25 mouse cellular contexts compared by ENCODE assay signal in the genomic region with DNA sequence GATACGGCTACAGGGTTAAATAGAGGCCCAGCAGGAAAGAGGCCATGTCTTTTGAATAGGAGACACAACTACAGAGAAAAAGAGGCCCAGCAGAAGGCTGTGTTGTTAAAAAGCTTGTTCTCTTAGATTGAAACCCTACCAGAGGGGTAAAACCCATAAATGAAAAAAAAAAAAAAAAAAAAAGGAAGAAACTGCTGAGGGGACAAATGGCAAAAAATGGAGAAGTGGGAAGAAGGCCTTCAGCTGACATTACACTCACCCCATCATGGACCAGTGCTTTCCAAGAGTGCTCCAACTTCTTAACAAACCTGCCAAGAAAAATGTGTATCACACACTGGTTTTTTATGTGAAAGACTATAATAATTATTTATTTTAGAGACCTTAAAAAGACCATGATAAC. TPM values are rescaled to one million over a fixed set of nuclear protein-coding genes. Genes with fewer than 3 reads are reported as not detected.
DNase-seq lines count a peak whose midpoint lies in the region; ATAC-seq and TF ChIP-seq lines count a peak whose summit lies in the region.
"Had no signal": no experiment of that assay in that cellular context is flagged by ENCODE, and none has a peak within 500 bp of the region (broad histone marks: within the 10 kb centered on the region; RNA-seq: fewer than 3 reads in every experiment).

No protein-coding gene starts in this region.

- H3K27me3 ChIP-seq in midbrain, embryonic 11.5 days (ENCODE audit: control insufficient read depth, insufficient read depth, low read length): no peaks in the 10 kb centered on the region
- no peaks in the 10 kb centered on the region for H3K27me3 ChIP-seq in midbrain, embryonic 10.5 days (ENCODE audit: low read depth, poor library complexity, severe bottlenecking)
- H3K27me3 ChIP-seq in heart, embryonic 11.5 days (ENCODE audit: control insufficient read depth, insufficient read depth, low read length): no peaks in the 10 kb centered on the region
- no peaks in the 10 kb centered on the region for H3K27me3 ChIP-seq in hindbrain, embryonic 11.5 days (ENCODE audit: control insufficient read depth, insufficient read depth, low read length)
- H3K27me3 ChIP-seq: embryonic facial prominence, embryonic 12.5 days; forebrain, embryonic 12.5 days; Patski had no signal

- 93% methylated on average over 1 of the region's 1 CpGs for WGBS in midbrain, embryonic 11.5 days
- WGBS in midbrain, embryonic 10.5 days: 87% methylated on average over 1 of the region's 1 CpGs
- 82% methylated on average over 1 of the region's 1 CpGs for WGBS in heart, embryonic 11.5 days (ENCODE audit: insufficient replicate concordance)
- 94% methylated on average over 1 of the region's 1 CpGs for WGBS in hindbrain, embryonic 11.5 days

- no peak overlapping the region for H3K4me3 ChIP-seq in midbrain, embryonic 11.5 days (ENCODE audit: low read depth, low read length)
- no peak overlapping the region for H3K4me3 ChIP-seq in midbrain, embryonic 10.5 days
- H3K4me3 ChIP-seq in bone marrow macrophage, adult 2 months (ENCODE audit: insufficient read depth, low read length): no peak overlapping the region
- H3K4me3 ChIP-seq in heart, embryonic 11.5 days (ENCODE audit: low read depth, low read length): no peak overlapping the region
- H3K4me3 ChIP-seq in hindbrain, embryonic 11.5 days (ENCODE audit: low read depth, low read length): no peak overlapping the region
- H3K4me3 ChIP-seq: embryonic facial prominence, embryonic 10.5 days; embryonic facial prominence, embryonic 12.5 days; erythroblast, embryonic 14.5 days; forebrain, embryonic 10.5 days; forebrain, embryonic 12.5 days had no signal

- no peak overlapping the region for H3K27ac ChIP-seq in midbrain, embryonic 11.5 days (ENCODE audit: low read depth, low read length)
- H3K27ac ChIP-seq in midbrain, embryonic 10.5 days (replicated peaks): no peak overlapping the region
- peak overlapping the region; percentile 98 for H3K27ac ChIP-seq in bone marrow macrophage, adult 2 months (ENCODE audit: insufficient read depth, low read depth, low read length)
- H3K27ac ChIP-seq in heart, embryonic 11.5 days (ENCODE audit: low read depth, low read length): no peak overlapping the region
- H3K27ac ChIP-seq in hindbrain, embryonic 11.5 days (ENCODE audit: low read depth, low read length): no peak overlapping the region
- H3K27ac ChIP-seq: embryonic facial prominence, embryonic 10.5 days; embryonic facial prominence, embryonic 12.5 days; forebrain, embryonic 10.5 days; forebrain, embryonic 12.5 days had no signal

- TF ChIP-seq POLR2A in bone marrow macrophage, adult 2 months (IDR thresholded peaks at IDR 0.05; ENCODE audit: borderline replicate concordance, low read depth, low read length): no peak

- no peak overlapping the region for H3K9ac ChIP-seq in midbrain, embryonic 11.5 days (ENCODE audit: low read length)
- no peak overlapping the region for H3K9ac ChIP-seq in heart, embryonic 11.5 days (ENCODE audit: low read depth, low read length)
- no peak overlapping the region for H3K9ac ChIP-seq in hindbrain, embryonic 11.5 days (ENCODE audit: low read depth, low read length)
- H3K9ac ChIP-seq: embryonic facial prominence, embryonic 12.5 days; forebrain, embryonic 12.5 days had no signal

- no peaks in the 10 kb centered on the region for H3K4me1 ChIP-seq in midbrain, embryonic 11.5 days (ENCODE audit: control insufficient read depth, insufficient read depth, low read length)
- no peaks in the 10 kb centered on the region for H3K4me1 ChIP-seq in midbrain, embryonic 10.5 days
- H3K4me1 ChIP-seq in bone marrow macrophage, adult 2 months (ENCODE audit: control insufficient read depth, insufficient read depth, low read length): peaks cover 36% of the 10 kb centered on the region
- H3K4me1 ChIP-seq in heart, embryonic 11.5 days (ENCODE audit: control insufficient read depth, insufficient read depth, low read length): peaks cover 5% of the 10 kb centered on the region; the same call in 1 of the 2 replicates
- no peaks in the 10 kb centered on the region for H3K4me1 ChIP-seq in hindbrain, embryonic 11.5 days (replicated peaks; ENCODE audit: control insufficient read depth, insufficient read depth, low read length)
- H3K4me1 ChIP-seq: embryonic facial prominence, embryonic 10.5 days; embryonic facial prominence, embryonic 12.5 days; forebrain, embryonic 10.5 days; forebrain, embryonic 12.5 days had no signal

- no peak overlapping the region for H3K4me2 ChIP-seq in midbrain, embryonic 11.5 days
- H3K4me2 ChIP-seq in heart, embryonic 11.5 days: no peak overlapping the region
- H3K4me2 ChIP-seq in hindbrain, embryonic 11.5 days (replicated peaks; ENCODE audit: low read depth, low read length): no peak overlapping the region
- H3K4me2 ChIP-seq: embryonic facial prominence, embryonic 12.5 days; forebrain, embryonic 12.5 days had no signal

- DNase-seq in midbrain, embryonic 11.5 days (ENCODE audit: low spot score, missing footprints): peak; percentile 2
- no peak for DNase-seq in midbrain, embryonic 10.5 days (ENCODE audit: low spot score)
- DNase-seq in hindbrain, embryonic 11.5 days (ENCODE audit: low spot score): no peak
- no peak for DNase-seq in thymus, postnatal 25 days
- DNase-seq: adrenal gland, adult 8-10 months; B cell, adult 2 months; cerebellum, adult 11-12 months; cerebellum, adult 2 months; cerebellum, adult 9-10 months; cerebellum, postnatal 10 days; cerebellum, postnatal 25 days had no signal

- no peaks in the 10 kb centered on the region for H3K9me3 ChIP-seq in midbrain, embryonic 11.5 days (ENCODE audit: control insufficient read depth, low read length)
- H3K9me3 ChIP-seq in midbrain, embryonic 10.5 days (replicated peaks): no peaks in the 10 kb centered on the region
- H3K9me3 ChIP-seq in heart, embryonic 11.5 days (replicated peaks; ENCODE audit: control insufficient read depth, low read length): no peaks in the 10 kb centered on the region
- H3K9me3 ChIP-seq in hindbrain, embryonic 11.5 days (ENCODE audit: control insufficient read depth, low read length): no peaks in the 10 kb centered on the region
- H3K9me3 ChIP-seq: embryonic facial prominence, embryonic 10.5 days; embryonic facial prominence, embryonic 12.5 days; forebrain, embryonic 10.5 days; forebrain, embryonic 12.5 days had no signal

- ATAC-seq in midbrain, embryonic 11.5 days (ENCODE audit: low FRiP score): no peak
- peak; percentile 40; the same call in 1 of the 2 replicates for ATAC-seq in granulocyte monocyte progenitor cell, adult 5-6 weeks (replicated peaks; ENCODE audit: poor library complexity, severe bottlenecking)
- ATAC-seq in heart, embryonic 11.5 days (replicated peaks; ENCODE audit: insufficient number of reproducible peaks, low FRiP score, low TSS enrichment): no peak
- ATAC-seq in hindbrain, embryonic 11.5 days (ENCODE audit: low FRiP score): no peak
- ATAC-seq: activated CD4-positive, CD25-positive, alpha-beta regulatory T cell, adult 4 months; CD4-positive, CD25-positive, alpha-beta regulatory T cell, adult 4 months; forebrain, embryonic 14.5 days; forebrain, embryonic 16.5 days; Patski had no signal

- TF ChIP-seq CTCF in bone marrow macrophage, adult 2 months (IDR thresholded peaks at IDR 0.05; ENCODE audit: low read depth, low read length): no peak

- H3K36me3 ChIP-seq in midbrain, embryonic 11.5 days (ENCODE audit: control insufficient read depth, insufficient read depth, low read length): peaks cover 42% of the 10 kb centered on the region
- peaks cover 99% of the 10 kb centered on the region for H3K36me3 ChIP-seq in midbrain, embryonic 10.5 days
- peaks cover 54% of the 10 kb centered on the region for H3K36me3 ChIP-seq in heart, embryonic 11.5 days (ENCODE audit: control insufficient read depth, insufficient read depth, low read length)
- peaks cover 26% of the 10 kb centered on the region for H3K36me3 ChIP-seq in hindbrain, embryonic 11.5 days (ENCODE audit: control insufficient read depth, insufficient read depth, low read length)

RNA-seq across cellular contexts. Expression of a gene that starts 23.1 kb away (rescaled TPM):
- polyA plus RNA-seq in midbrain, embryonic 11.5 days (2014; fragmentation: Nextera tagmentation; extraction: Ambion mirVana): 300 and 316 TPM in 2 replicates
- 341 and 345 TPM in 2 replicates for polyA plus RNA-seq in midbrain, embryonic 10.5 days (2016; fragmentation: Nextera tagmentation; extraction: Ambion mirVana)
- polyA plus RNA-seq in bone marrow macrophage, adult 2 months (2012; ENCODE audit: insufficient read depth, insufficient read length, missing spikeins): 136 and 148 TPM in 2 replicates
- total RNA-seq in granulocyte monocyte progenitor cell, adult 5-6 weeks (2014; fragmentation: Nextera tagmentation): 112 and 128 TPM in 2 replicates
- 196 and 226 TPM in 2 replicates for total RNA-seq in granulocyte monocyte progenitor cell, adult 5-6 weeks (2017)
- 231 and 247 TPM in 2 replicates for polyA plus RNA-seq in heart, embryonic 11.5 days (2014; fragmentation: Nextera tagmentation; extraction: Ambion mirVana)
- 328 and 329 TPM in 2 replicates for polyA plus RNA-seq in hindbrain, embryonic 11.5 days (2014; fragmentation: Nextera tagmentation; extraction: Ambion mirVana)

RNA-seq across cellular contexts. Expression of a gene that starts 41.2 kb away (rescaled TPM):
- polyA plus RNA-seq in midbrain, embryonic 11.5 days (2014; fragmentation: Nextera tagmentation; extraction: Ambion mirVana): 13.2 and 15.1 TPM in 2 replicates
- 18.0 and 18.7 TPM in 2 replicates for polyA plus RNA-seq in midbrain, embryonic 10.5 days (2016; fragmentation: Nextera tagmentation; extraction: Ambion mirVana)
- polyA plus RNA-seq in bone marrow macrophage, adult 2 months (2012; ENCODE audit: insufficient read depth, insufficient read length, missing spikeins): 23.4 and 27.8 TPM in 2 replicates
- 22.8 and 23.8 TPM in 2 replicates for total RNA-seq in granulocyte monocyte progenitor cell, adult 5-6 weeks (2014; fragmentation: Nextera tagmentation)
- 14.4 and 16.0 TPM in 2 replicates for total RNA-seq in granulocyte monocyte progenitor cell, adult 5-6 weeks (2017)
- 11.8 and 14.0 TPM in 2 replicates for polyA plus RNA-seq in heart, embryonic 11.5 days (2014; fragmentation: Nextera tagmentation; extraction: Ambion mirVana)
- 14.1 and 15.0 TPM in 2 replicates for polyA plus RNA-seq in hindbrain, embryonic 11.5 days (2014; fragmentation: Nextera tagmentation; extraction: Ambion mirVana)

RNA-seq across cellular contexts. Expression of a gene that starts 45.3 kb away (rescaled TPM):
- polyA plus RNA-seq in midbrain, embryonic 11.5 days (2014; fragmentation: Nextera tagmentation; extraction: Ambion mirVana): 221 and 238 TPM in 2 replicates
- 278 and 290 TPM in 2 replicates for polyA plus RNA-seq in midbrain, embryonic 10.5 days (2016; fragmentation: Nextera tagmentation; extraction: Ambion mirVana)
- 54.8 and 57.4 TPM in 2 replicates for polyA plus RNA-seq in bone marrow macrophage, adult 2 months (2012; ENCODE audit: insufficient read depth, insufficient read length, missing spikeins)
- 54.8 and 58.1 TPM in 2 replicates for total RNA-seq in granulocyte monocyte progenitor cell, adult 5-6 weeks (2014; fragmentation: Nextera tagmentation)
- 50.0 and 62.4 TPM in 2 replicates for total RNA-seq in granulocyte monocyte progenitor cell, adult 5-6 weeks (2017)
- polyA plus RNA-seq in heart, embryonic 11.5 days (2014; fragmentation: Nextera tagmentation; extraction: Ambion mirVana): 108 and 113 TPM in 2 replicates
- 232 and 236 TPM in 2 replicates for polyA plus RNA-seq in hindbrain, embryonic 11.5 days (2014; fragmentation: Nextera tagmentation; extraction: Ambion mirVana)

RNA-seq across cellular contexts. Expression of a gene that starts 50.3 kb away (rescaled TPM):
- polyA plus RNA-seq in midbrain, embryonic 11.5 days (2014; fragmentation: Nextera tagmentation; extraction: Ambion mirVana): 24.1 and 29.7 TPM in 2 replicates
- polyA plus RNA-seq in midbrain, embryonic 10.5 days (2016; fragmentation: Nextera tagmentation; extraction: Ambion mirVana): 40.0 and 42.2 TPM in 2 replicates
- 10.5 and 12.7 TPM in 2 replicates for polyA plus RNA-seq in bone marrow macrophage, adult 2 months (2012; ENCODE audit: insufficient read depth, insufficient read length, missing spikeins)
- total RNA-seq in granulocyte monocyte progenitor cell, adult 5-6 weeks (2014; fragmentation: Nextera tagmentation): 35.0 and 36.7 TPM in 2 replicates
- total RNA-seq in granulocyte monocyte progenitor cell, adult 5-6 weeks (2017): 18.4 and 20.6 TPM in 2 replicates
- 16.2 and 19.6 TPM in 2 replicates for polyA plus RNA-seq in heart, embryonic 11.5 days (2014; fragmentation: Nextera tagmentation; extraction: Ambion mirVana)
- 21.2 and 29.6 TPM in 2 replicates for polyA plus RNA-seq in hindbrain, embryonic 11.5 days (2014; fragmentation: Nextera tagmentation; extraction: Ambion mirVana)

RNA-seq across cellular contexts. Expression of a gene that starts 58.7 kb away (rescaled TPM):
- polyA plus RNA-seq in midbrain, embryonic 11.5 days (2014; fragmentation: Nextera tagmentation; extraction: Ambion mirVana): 0.97 TPM in 1 of 2 replicates, not detected in the other
- polyA plus RNA-seq in midbrain, embryonic 10.5 days (2016; fragmentation: Nextera tagmentation; extraction: Ambion mirVana): 0.27 and 0.88 TPM in 2 replicates
- 0.60 TPM in 1 of 2 replicates, not detected in the other for polyA plus RNA-seq in bone marrow macrophage, adult 2 months (2012; ENCODE audit: insufficient read depth, insufficient read length, missing spikeins)
- 9.4 and 13.9 TPM in 2 replicates for total RNA-seq in granulocyte monocyte progenitor cell, adult 5-6 weeks (2014; fragmentation: Nextera tagmentation)
- not detected in 2 replicates for total RNA-seq in granulocyte monocyte progenitor cell, adult 5-6 weeks (2017)
- 0.53 and 0.83 TPM in 2 replicates for polyA plus RNA-seq in heart, embryonic 11.5 days (2014; fragmentation: Nextera tagmentation; extraction: Ambion mirVana)
- polyA plus RNA-seq in hindbrain, embryonic 11.5 days (2014; fragmentation: Nextera tagmentation; extraction: Ambion mirVana): 0.68 and 1.1 TPM in 2 replicates
- total RNA-seq: adrenal gland, postnatal 14 days had no signal
- polyA plus RNA-seq: erythroblast, embryonic 14.5 days had no signal
